Mouse (Mus musculus): ENCODE results near the gene Gm20828.
"Not testable (repeated sequence)": the region's sequence is repeated elsewhere in the genome, so short reads cannot be mapped to it uniquely, and the experiment has no call there.

The Gm20828 gene

DNA sequence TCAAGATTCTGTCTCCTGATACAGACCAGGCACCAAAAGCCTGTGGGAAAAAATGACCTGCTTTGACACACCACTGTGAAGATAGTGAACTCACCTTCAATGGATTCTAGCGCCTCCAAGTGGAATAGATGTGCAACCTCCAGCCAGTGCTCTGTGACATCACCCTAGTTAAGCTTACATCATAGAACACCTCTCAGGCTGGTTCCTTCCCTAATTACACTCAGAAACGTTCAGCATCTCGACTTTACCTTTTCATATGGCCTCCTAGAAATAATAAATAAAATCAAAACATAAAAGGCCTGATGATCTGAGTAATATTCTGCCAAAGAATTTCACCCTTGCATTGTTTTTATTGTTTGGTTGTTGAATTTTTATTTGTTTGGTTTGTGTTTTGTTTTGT is at the start of gene Gm20828:
Gene Gm20828, minus strand, starts transcription at position 101 of the 400 bp plus-strand sequence.
- in situ Hi-C loops (cut with MboI; ENCODE audit: low pct_unique_long_range_greater_than_20kb in 1 of 2, low sequenced_read_pairs in 2 of 2, unreplicated experiment in 1 of 2), result not testable (repeated sequence)

Measured in mouse embryonic stem cell (cell line).